Mouse (Mus musculus) kidney, adult 2 months (tissue): Measurements from ENCODE around the gene Zbtb37.

Experiments used
- CTCF ChIP-seq: fragments of 200-500 bp; conservative IDR thresholded peaks from 2 replicates; pipeline ENCODE4 v1.5.1; 2011; ENCODE audit warnings: low read depth, mild to moderate bottlenecking, control low read depth, low read length, moderate library complexity, mixed read lengths; ENCODE audit not compliant: insufficient read depth, insufficient read length
- POLR2A ChIP-seq: fragments of 200-500 bp; IDR thresholded peaks from one replicate; pipeline ENCODE4 v1.6.1; 2011; ENCODE audit warnings: low read depth, low read length, control low read depth

DNA sequence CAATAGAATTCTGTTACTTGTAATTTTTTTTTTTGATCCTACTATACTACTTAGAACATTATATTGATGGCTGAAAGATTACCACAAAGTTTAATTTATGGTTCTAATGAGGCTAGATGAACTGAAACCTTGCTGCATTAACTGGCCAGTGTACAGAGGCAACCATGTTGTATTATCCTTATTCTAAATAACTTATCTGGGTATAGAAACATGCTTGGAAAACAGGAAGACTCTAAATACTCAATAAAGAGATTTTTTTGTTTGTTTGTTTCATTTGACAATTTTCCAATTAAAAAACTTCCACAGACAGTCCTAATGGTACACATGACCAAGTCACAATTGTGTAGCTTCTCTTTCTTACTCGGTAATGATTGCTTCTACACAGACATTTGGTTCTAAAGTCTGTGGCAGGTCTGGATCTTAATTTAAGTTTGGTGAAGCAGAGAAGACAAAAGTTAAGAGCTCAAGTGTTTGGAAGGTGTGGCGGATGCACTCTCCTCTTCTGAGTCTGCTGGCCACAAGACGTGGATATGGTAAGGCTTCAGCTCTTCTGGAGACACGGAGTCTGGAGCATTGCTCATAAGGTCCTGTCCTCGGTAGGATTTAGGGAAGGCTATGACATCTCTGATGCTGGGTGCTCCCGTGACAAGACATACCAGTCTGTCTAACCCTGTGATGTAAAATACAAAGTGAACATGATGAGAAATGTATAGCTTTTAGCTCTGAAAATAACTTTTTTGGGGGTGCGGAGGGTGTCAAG, 6.8 kb upstream of the Zbtb37 start:
- TF ChIP-seq CTCF, result no peak
- no peak for TF ChIP-seq POLR2A
